Mouse (Mus musculus) myocyte (in vitro differentiated cells): ENCODE data around the gene Ppp1r16b. TPM values are rescaled to one million over a fixed set of nuclear protein-coding genes. Genes with fewer than 3 reads are reported as not detected.
"Not testable (repeated sequence)": the region's sequence is repeated elsewhere in the genome, so short reads cannot be mapped to it uniquely, and the experiment has no call there.

Source experiments
- H3K27me3 ChIP-seq: one replicate; pipeline ENCODE4 v1.6.1; 2011; ENCODE audit not compliant: control insufficient read depth, insufficient read depth, insufficient read length
- H3K36me3 ChIP-seq: one replicate; pipeline ENCODE4 v1.6.1; 2011; ENCODE audit not compliant: control insufficient read depth, insufficient read depth
- H3K4me2 ChIP-seq: one replicate; pipeline ENCODE4 v1.6.1; 2011; ENCODE audit warnings: low read depth, control low read depth
- H3K4me3 ChIP-seq: one replicate; pipeline ENCODE4 v1.5.1; 2011; ENCODE audit warnings: mild to moderate bottlenecking, control low read depth, moderate library complexity
- H3K79me2 ChIP-seq: one replicate; pipeline ENCODE4 v1.6.1; 2011; ENCODE audit not compliant: control insufficient read depth, insufficient read depth
- H3ac ChIP-seq: one replicate; pipeline ENCODE4 v1.6.1; 2011; ENCODE audit not compliant: control insufficient read depth, insufficient read length
- CEBPB ChIP-seq: IDR thresholded peaks from 2 replicates; pipeline ENCODE4 v1.6.1; 2011; ENCODE audit warnings: mild to moderate bottlenecking, moderate library complexity; ENCODE audit not compliant: poor library complexity, insufficient read depth, severe bottlenecking
- E2F4 ChIP-seq: IDR thresholded peaks from one replicate; pipeline ENCODE4 v1.6.1; 2011; ENCODE audit warnings: mild to moderate bottlenecking, control low read depth, moderate library complexity; ENCODE audit not compliant: insufficient read depth
- MAX ChIP-seq: IDR thresholded peaks from one replicate; pipeline ENCODE4 v1.6.1; 2011; ENCODE audit warnings: low read depth, mild to moderate bottlenecking, control low read depth
- MYOD1 ChIP-seq, 3 experiments: IDR thresholded peaks; one replicate each; pipeline ENCODE4 v1.6.1; 2011; ENCODE audit warnings: control low read depth in 2 of 3, low read depth in 2 of 3, mild to moderate bottlenecking in 2 of 3, moderate library complexity in 1 of 3; ENCODE audit not compliant: insufficient read length in 2 of 3, control insufficient read depth in 1 of 3
- MYOG ChIP-seq, 3 experiments: IDR thresholded peaks; one replicate each; pipeline ENCODE4 v1.6.1; 2011; ENCODE audit warnings: control low read depth in 2 of 3, low read depth in 2 of 3, mild to moderate bottlenecking in 2 of 3; ENCODE audit not compliant: insufficient read length in 2 of 3, control insufficient read depth in 1 of 3, insufficient read depth in 1 of 3
- POLR2A ChIP-seq: IDR thresholded peaks from one replicate; pipeline ENCODE4 v1.6.1; 2011; ENCODE audit warnings: low read depth, mild to moderate bottlenecking, control low read depth, moderate library complexity; ENCODE audit not compliant: insufficient read length
- POLR2AphosphoS2 ChIP-seq: IDR thresholded peaks from one replicate; pipeline ENCODE4 v1.6.1; 2011; ENCODE audit warnings: low read depth, control low read depth; ENCODE audit not compliant: insufficient read length
- REST ChIP-seq: IDR thresholded peaks from one replicate; pipeline ENCODE4 v1.6.1; 2011; ENCODE audit warnings: mild to moderate bottlenecking, control low read depth, moderate library complexity; ENCODE audit not compliant: insufficient read depth, insufficient read length
- SRF ChIP-seq: IDR thresholded peaks from one replicate; pipeline ENCODE4 v1.6.1; 2011; ENCODE audit warnings: low read depth; ENCODE audit not compliant: control insufficient read depth, insufficient read length
- TCF12 ChIP-seq: IDR thresholded peaks from one replicate; pipeline ENCODE4 v1.6.1; 2011; ENCODE audit warnings: mild to moderate bottlenecking, control low read depth; ENCODE audit not compliant: poor library complexity, insufficient read depth, severe bottlenecking
- TCF3 ChIP-seq: IDR thresholded peaks from one replicate; pipeline ENCODE4 v1.6.1; 2011; ENCODE audit warnings: low read depth, control low read depth; ENCODE audit not compliant: insufficient read length
- USF1 ChIP-seq: IDR thresholded peaks from one replicate; pipeline ENCODE4 v1.6.1; 2011; ENCODE audit warnings: low read depth, mild to moderate bottlenecking, control low read depth, moderate library complexity
- polyA plus RNA-seq: library from polyadenylated mRNA; unstranded; fragments of >200 nt; fragmentation: generic; extraction: Trizol; gene quantifications from one replicate; pipeline ENCODE4 v1.2.1, GENCODE M21; 2012; ENCODE audit warnings: missing spikeins

Ppp1r16b gene
- polyA plus RNA-seq, 1 experiment = 0.05 TPM

- Histone ChIP-seq H3K4me3 (no peak overlapping the region), H3K36me3 (no peaks in the 10 kb centered on the region), H3K4me2 (no peak overlapping the region), H3ac (no peak overlapping the region), H3K27me3 (peaks cover 4% of the 10 kb centered on the region), H3K79me2 (no peaks in the 10 kb centered on the region)
- TF ChIP-seq E2F4 (no peak), USF1 (no peak), MYOD1 (IDR thresholded peaks at IDR 0.05; ENCODE audit: control insufficient read depth in 1 of 3, insufficient read length in 2 of 3, low read depth in 2 of 3) (no peak)
Observed at GRCm38 (mm10) chr2:158734500-158735152, 69.4 kb downstream of the Ppp1r16b start.

GRCm38 (mm10) chr2:158735340-158735739 is 70.1 kb downstream of the Ppp1r16b start:
- no peaks in the 10 kb centered on the region for H3K36me3 ChIP-seq
- TF ChIP-seq USF1 (no peak), MYOD1 (IDR thresholded peaks at IDR 0.05; ENCODE audit: control insufficient read depth in 1 of 3, insufficient read length in 2 of 3, low read depth in 2 of 3) (no peak), REST (no peak), POLR2AphosphoS2 (no peak), SRF (no peak), TCF3 (no peak), MAX (no peak), POLR2A (no peak), E2F4 (no peak), CEBPB (no peak), TCF12 (no peak)

GRCm38 (mm10) chr2:158736247-158736646 is 71.0 kb downstream of the Ppp1r16b start:
- not testable (repeated sequence) for H3K79me2 ChIP-seq, H3K36me3 ChIP-seq, H3K27me3 ChIP-seq, H3K4me3 ChIP-seq, H3K4me2 ChIP-seq, H3ac ChIP-seq

More at GRCm38 (mm10) chr2:158735340-158735739, 70.1 kb downstream of the Ppp1r16b start:
- H3ac ChIP-seq = no peak overlapping the region
- H3K79me2 ChIP-seq = no peaks in the 10 kb centered on the region
- peaks cover 4% of the 10 kb centered on the region for H3K27me3 ChIP-seq
- H3K4me3 ChIP-seq = no peak overlapping the region
- H3K4me2 ChIP-seq = no peak overlapping the region

GRCm38 (mm10) chr2:158738591-158738990 is 73.4 kb downstream of the Ppp1r16b start:
- H3K36me3 ChIP-seq = no peaks in the 10 kb centered on the region
- H3K4me2 ChIP-seq = no peak overlapping the region
- H3K27me3 ChIP-seq = no peaks in the 10 kb centered on the region
- no peak for TF ChIP-seq USF1
- no peak for TF ChIP-seq E2F4
- no peak for TF ChIP-seq MYOG (IDR thresholded peaks at IDR 0.05; ENCODE audit: control insufficient read depth in 1 of 3, insufficient read depth in 1 of 3, insufficient read length in 2 of 3, low read depth in 2 of 3)
- H3ac ChIP-seq = no peak overlapping the region
- no peaks in the 10 kb centered on the region for H3K79me2 ChIP-seq
- no peak overlapping the region for H3K4me3 ChIP-seq

GRCm38 (mm10) chr2:158739113-158739512 is 73.9 kb downstream of the Ppp1r16b start:
- H3K4me3 ChIP-seq = no peak overlapping the region
- H3K27me3 ChIP-seq = no peaks in the 10 kb centered on the region
- no peaks in the 10 kb centered on the region for H3K36me3 ChIP-seq
- TF ChIP-seq POLR2AphosphoS2 = no peak
- TF ChIP-seq USF1 = no peak
- H3K79me2 ChIP-seq = no peaks in the 10 kb centered on the region
- no peak overlapping the region for H3ac ChIP-seq
- no peak overlapping the region for H3K4me2 ChIP-seq

GRCm38 (mm10) chr2:158741011-158741501 is 75.9 kb downstream of the Ppp1r16b start:
- Histone ChIP-seq H3K36me3 (no peaks in the 10 kb centered on the region), H3K79me2 (no peaks in the 10 kb centered on the region), H3K4me3 (no peak overlapping the region), H3K4me2 (no peak overlapping the region), H3ac (no peak overlapping the region), H3K27me3 (no peaks in the 10 kb centered on the region)
- TF ChIP-seq POLR2AphosphoS2 = no peak
- no peak for TF ChIP-seq CEBPB
- no peak for TF ChIP-seq MYOG (IDR thresholded peaks at IDR 0.05; ENCODE audit: control insufficient read depth in 1 of 3, insufficient read depth in 1 of 3, insufficient read length in 2 of 3, low read depth in 2 of 3)
- no peak for TF ChIP-seq E2F4
- no peak for TF ChIP-seq USF1
- TF ChIP-seq TCF3 = no peak
- no peak for TF ChIP-seq MYOD1 (IDR thresholded peaks at IDR 0.05; ENCODE audit: control insufficient read depth in 1 of 3, insufficient read length in 2 of 3, low read depth in 2 of 3)
- TF ChIP-seq MAX = no peak
- no peak for TF ChIP-seq SRF
- TF ChIP-seq POLR2A = no peak
- no peak for TF ChIP-seq TCF12
- no peak for TF ChIP-seq REST
